Mouse (Mus musculus): ENCODE data around the gene Il2rb. TPM values are rescaled to one million over a fixed set of nuclear protein-coding genes. Genes with fewer than 3 reads are reported as not detected.

Gene Il2rb
- polyA plus RNA-seq, 1 experiment = 12.8 TPM

DNA sequence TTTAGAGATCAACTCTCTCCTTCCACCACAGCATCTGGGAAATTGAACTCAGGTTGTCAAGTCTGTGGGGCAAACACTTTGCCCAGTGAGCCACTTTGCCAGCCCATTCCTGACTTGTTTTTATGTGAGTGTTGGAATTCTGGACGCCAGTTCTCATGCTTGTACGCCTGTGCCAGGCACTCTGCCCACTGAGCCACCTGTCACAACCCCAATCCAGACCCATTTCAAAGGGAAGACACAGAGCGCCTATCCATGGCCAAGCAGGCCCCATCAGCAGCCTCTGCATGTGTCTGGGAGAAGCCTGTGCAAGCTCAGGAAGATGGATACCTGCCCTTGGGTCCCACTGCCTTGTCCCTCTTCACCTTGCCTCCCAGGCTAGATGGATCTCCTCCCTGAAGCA lies 3.8 kb downstream of the Il2rb start:
- WGBS = 76% methylated on average over 3 of the region's 3 CpGs
- no peak for DNase-seq
- TF ChIP-seq CTCF (IDR thresholded peaks at IDR 0.05; ENCODE audit: insufficient read depth, low read length) = no peak
- no peak for TF ChIP-seq POLR2A (IDR thresholded peaks at IDR 0.05; ENCODE audit: borderline replicate concordance, extremely low read depth, low read depth, low read length)
- Histone ChIP-seq H3K4me1 (ENCODE audit: control insufficient read depth, insufficient read depth, low read length) (no peaks in the 10 kb centered on the region), H3K4me3 (replicated peaks; ENCODE audit: extremely low read depth, low read depth, low read length) (no peak overlapping the region)

DNA sequence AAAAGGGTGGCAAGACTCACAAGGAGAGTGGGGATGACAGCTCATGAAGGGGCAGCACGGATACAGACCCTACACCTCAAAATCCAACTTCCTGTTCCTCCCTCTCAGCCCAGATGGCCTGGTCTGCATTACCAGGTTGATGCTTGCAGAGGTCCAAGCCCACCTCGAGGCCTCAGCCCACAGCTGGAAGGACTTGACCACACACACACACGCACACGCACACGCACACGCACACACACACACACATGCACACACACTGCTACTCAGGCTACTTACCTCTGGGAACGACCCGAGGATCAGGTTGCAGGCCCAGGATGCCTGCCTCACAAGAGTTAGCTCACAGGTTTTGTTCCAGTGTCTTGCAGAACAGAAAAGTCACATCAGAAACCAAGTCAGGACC lies 5.2 kb downstream of the Il2rb start:
- WGBS = 64% methylated on average over 8 of the region's 8 CpGs
- DNase-seq = no peak
- no peak overlapping the region for H3K4me3 ChIP-seq (replicated peaks; ENCODE audit: extremely low read depth, low read depth, low read length)
- no peaks in the 10 kb centered on the region for H3K4me1 ChIP-seq (ENCODE audit: control insufficient read depth, insufficient read depth, low read length)
- TF ChIP-seq CTCF (IDR thresholded peaks at IDR 0.05; ENCODE audit: insufficient read depth, low read length) (no peak), POLR2A (IDR thresholded peaks at IDR 0.05; ENCODE audit: borderline replicate concordance, extremely low read depth, low read depth, low read length) (no peak)

DNA sequence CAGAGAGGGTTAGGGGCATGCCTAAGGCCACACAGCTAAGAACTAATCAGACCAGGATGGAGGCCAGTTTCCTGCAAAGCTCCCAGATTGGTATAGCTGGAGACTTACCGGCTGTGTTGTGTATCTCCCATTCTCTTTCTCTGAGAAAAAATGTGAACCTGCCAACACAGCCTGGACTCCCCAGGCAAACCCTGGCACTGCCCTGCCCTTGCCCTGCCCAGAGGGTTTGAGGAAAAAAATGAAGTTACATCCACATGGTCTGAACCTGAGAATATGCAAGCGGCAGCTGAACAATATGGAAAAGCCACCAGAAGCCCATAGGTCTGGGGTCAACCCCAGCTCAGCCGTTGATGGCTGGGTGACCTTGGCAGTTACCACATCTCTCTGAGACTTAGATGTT lies 5.8 kb downstream of the Il2rb start:
- DNase-seq = no peak
- no peak for TF ChIP-seq POLR2A (IDR thresholded peaks at IDR 0.05; ENCODE audit: borderline replicate concordance, extremely low read depth, low read depth, low read length)
- TF ChIP-seq CTCF (IDR thresholded peaks at IDR 0.05; ENCODE audit: insufficient read depth, low read length) = no peak
- Histone ChIP-seq H3K4me3 (replicated peaks; ENCODE audit: extremely low read depth, low read depth, low read length) (no peak overlapping the region), H3K4me1 (ENCODE audit: control insufficient read depth, insufficient read depth, low read length) (no peaks in the 10 kb centered on the region)
- 73% methylated on average over 3 of the region's 3 CpGs for WGBS

DNA sequence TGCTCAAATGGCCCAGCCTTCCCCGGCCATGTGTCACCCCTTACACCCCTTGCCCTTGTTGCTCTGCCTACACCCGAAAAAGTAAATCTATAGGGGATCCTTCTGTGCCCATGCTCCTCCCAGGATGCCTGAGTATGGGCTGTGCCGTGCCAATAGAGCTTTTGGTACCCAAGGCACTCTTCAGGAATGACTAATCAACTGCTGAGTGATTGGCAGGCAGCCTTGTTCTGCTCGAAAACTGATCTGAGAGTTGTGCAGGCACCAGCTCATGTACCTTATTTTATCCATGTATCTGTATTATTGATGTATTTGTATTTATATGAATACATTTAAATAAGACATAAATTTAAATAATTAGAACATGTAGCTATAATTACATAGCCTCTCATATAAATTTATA lies 8.0 kb downstream of the Il2rb start:
- Histone ChIP-seq H3K4me3 (replicated peaks; ENCODE audit: extremely low read depth, low read depth, low read length) (no peak overlapping the region), H3K4me1 (ENCODE audit: control insufficient read depth, insufficient read depth, low read length) (no peaks in the 10 kb centered on the region)
- TF ChIP-seq CTCF (IDR thresholded peaks at IDR 0.05; ENCODE audit: insufficient read depth, low read length) = no peak
- no peak for TF ChIP-seq POLR2A (IDR thresholded peaks at IDR 0.05; ENCODE audit: borderline replicate concordance, extremely low read depth, low read depth, low read length)
- 54% methylated on average over 4 of the region's 4 CpGs for WGBS
- DNase-seq = no peak

DNA sequence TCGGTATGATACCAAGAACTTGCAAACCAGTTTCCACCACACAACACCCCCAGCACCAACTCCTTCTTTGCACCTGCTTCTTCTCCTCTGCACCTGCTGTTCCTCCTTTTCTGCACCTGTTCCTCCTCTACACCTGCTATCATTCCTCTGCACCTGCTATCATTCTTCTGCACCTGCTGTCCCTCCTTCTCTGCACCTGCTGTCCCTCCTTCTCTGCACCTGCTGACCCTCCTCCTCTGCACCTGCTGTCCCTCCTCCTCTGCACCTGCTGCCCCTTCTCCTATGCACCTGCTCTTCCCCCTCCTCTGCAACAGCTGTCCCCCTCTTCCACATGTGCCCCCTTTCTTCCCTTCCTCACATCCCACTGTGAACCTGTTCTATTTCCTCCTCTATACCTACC lies 8.5 kb downstream of the Il2rb start:
- Histone ChIP-seq H3K4me3 (replicated peaks; ENCODE audit: extremely low read depth, low read depth, low read length) (no peak overlapping the region), H3K4me1 (ENCODE audit: control insufficient read depth, insufficient read depth, low read length) (no peaks in the 10 kb centered on the region)
- TF ChIP-seq POLR2A (IDR thresholded peaks at IDR 0.05; ENCODE audit: borderline replicate concordance, extremely low read depth, low read depth, low read length) = no peak
- TF ChIP-seq CTCF (IDR thresholded peaks at IDR 0.05; ENCODE audit: insufficient read depth, low read length) = no peak
- 96% methylated on average over 1 of the region's 1 CpGs for WGBS
- no peak for DNase-seq

DNA sequence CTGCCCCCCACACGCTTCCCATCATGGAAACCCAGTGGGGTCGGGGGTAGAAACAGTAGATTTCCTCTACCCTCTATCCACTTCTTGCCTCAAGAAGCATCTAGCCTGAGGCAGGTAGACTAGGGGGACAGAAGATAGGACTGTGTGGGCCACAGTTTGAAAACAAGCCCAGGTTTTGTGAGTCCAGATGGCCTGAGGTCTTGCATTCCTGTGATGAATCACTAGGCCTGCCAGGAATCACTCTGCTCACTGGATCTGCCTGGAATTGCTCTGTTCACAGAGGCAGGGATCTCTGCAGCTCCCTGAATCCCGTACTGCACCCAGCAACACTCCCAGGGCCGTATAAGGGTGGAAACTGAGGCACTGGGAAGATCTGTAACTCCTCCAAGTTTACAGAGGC lies 11.8 kb downstream of the Il2rb start:
- TF ChIP-seq CTCF (IDR thresholded peaks at IDR 0.05; ENCODE audit: insufficient read depth, low read length) = no peak
- no peak for TF ChIP-seq POLR2A (IDR thresholded peaks at IDR 0.05; ENCODE audit: borderline replicate concordance, extremely low read depth, low read depth, low read length)
- Histone ChIP-seq H3K4me1 (ENCODE audit: control insufficient read depth, insufficient read depth, low read length) (no peaks in the 10 kb centered on the region), H3K4me3 (replicated peaks; ENCODE audit: extremely low read depth, low read depth, low read length) (no peak overlapping the region)
- DNase-seq = no peak
- WGBS = 80% methylated on average over 4 of the region's 4 CpGs

DNA sequence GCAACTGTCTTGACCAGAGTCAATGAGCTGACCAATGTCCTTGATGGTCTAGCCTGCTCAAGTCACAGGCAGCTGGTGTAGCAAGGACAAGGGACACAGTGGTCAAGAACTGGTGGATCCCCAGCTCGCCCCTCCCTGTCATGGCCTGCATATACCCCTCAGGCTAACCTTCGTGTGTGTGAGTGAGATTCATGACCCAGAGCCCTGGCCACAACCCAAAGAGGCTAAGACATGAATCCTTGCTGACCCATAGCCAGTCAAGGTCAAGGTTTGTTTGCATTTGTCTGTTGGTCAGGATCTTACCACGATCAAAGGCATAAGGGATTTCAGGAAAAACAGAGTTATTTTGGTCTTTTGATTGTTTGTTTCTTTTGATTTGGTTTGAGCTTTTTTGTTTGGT lies 12.6 kb downstream of the Il2rb start:
- DNase-seq = no peak
- TF ChIP-seq POLR2A (IDR thresholded peaks at IDR 0.05; ENCODE audit: borderline replicate concordance, extremely low read depth, low read depth, low read length) = no peak
- TF ChIP-seq CTCF (IDR thresholded peaks at IDR 0.05; ENCODE audit: insufficient read depth, low read length) = no peak
- WGBS = 56% methylated on average over 3 of the region's 3 CpGs
- Histone ChIP-seq H3K4me1 (ENCODE audit: control insufficient read depth, insufficient read depth, low read length) (no peaks in the 10 kb centered on the region), H3K4me3 (replicated peaks; ENCODE audit: extremely low read depth, low read depth, low read length) (no peak overlapping the region)

DNA sequence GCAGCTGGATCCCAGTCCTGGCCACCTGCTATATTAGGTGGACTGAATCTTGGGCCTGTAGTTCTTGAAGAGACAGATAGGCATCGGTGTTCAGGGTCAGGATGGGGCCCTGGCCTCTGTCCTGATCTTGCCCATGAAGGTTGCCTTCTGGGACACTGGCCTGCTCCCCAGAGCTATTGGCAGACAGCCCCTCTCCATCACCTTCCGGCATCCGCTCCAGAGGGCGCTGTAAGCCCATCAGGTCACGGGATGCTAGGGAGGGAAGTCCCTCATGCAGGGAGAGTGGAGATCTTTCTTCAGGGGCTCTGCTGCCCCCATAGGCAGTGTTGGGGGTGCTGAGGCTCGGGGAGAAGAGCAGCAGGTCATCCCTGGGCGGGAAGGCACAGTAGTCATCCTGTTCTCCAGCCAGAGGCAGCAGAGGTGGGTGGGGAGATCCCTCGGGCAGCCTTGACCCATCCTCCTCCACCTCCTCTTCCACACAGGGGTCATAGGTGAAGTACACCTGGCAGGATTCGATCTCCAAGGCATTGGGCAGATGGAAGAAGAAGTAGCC lies 13.5 kb downstream of the Il2rb start:
- DNase-seq = no peak
- H3K4me3 ChIP-seq (replicated peaks; ENCODE audit: extremely low read depth, low read depth, low read length) = no peak overlapping the region
- TF ChIP-seq CTCF (IDR thresholded peaks at IDR 0.05; ENCODE audit: insufficient read depth, low read length) = no peak
- no peak for TF ChIP-seq POLR2A (IDR thresholded peaks at IDR 0.05; ENCODE audit: borderline replicate concordance, extremely low read depth, low read depth, low read length)
- 44% methylated on average over 9 of the region's 9 CpGs for WGBS
- no peaks in the 10 kb centered on the region for H3K4me1 ChIP-seq (ENCODE audit: control insufficient read depth, insufficient read depth, low read length)

DNA sequence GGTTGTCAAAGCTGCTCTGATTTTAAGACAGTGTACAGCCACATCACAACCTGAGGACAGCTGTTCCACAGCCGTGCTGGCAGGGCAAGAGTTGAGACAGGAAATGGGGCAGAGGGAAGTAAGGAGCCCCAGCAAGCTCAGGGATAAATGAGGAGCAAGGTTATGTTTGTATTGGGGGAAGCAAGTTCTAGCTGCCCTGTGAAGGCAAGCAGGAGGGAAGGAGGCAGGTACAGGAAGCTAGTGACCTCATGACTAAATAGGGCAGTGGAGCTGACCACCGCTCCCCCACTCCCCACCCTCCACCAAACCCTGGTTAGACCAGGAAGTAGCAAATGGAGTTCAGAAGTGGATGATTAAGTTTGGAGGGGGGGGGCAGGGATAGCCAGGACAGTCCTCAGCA lies 14.1 kb downstream of the Il2rb start:
- H3K4me1 ChIP-seq (ENCODE audit: control insufficient read depth, insufficient read depth, low read length) = no peaks in the 10 kb centered on the region
- TF ChIP-seq CTCF (IDR thresholded peaks at IDR 0.05; ENCODE audit: insufficient read depth, low read length) (no peak), POLR2A (IDR thresholded peaks at IDR 0.05; ENCODE audit: borderline replicate concordance, extremely low read depth, low read depth, low read length) (no peak)
- no peak for DNase-seq
- H3K4me3 ChIP-seq (replicated peaks; ENCODE audit: extremely low read depth, low read depth, low read length) = no peak overlapping the region
- WGBS = 27% methylated on average over 2 of the region's 2 CpGs

DNA sequence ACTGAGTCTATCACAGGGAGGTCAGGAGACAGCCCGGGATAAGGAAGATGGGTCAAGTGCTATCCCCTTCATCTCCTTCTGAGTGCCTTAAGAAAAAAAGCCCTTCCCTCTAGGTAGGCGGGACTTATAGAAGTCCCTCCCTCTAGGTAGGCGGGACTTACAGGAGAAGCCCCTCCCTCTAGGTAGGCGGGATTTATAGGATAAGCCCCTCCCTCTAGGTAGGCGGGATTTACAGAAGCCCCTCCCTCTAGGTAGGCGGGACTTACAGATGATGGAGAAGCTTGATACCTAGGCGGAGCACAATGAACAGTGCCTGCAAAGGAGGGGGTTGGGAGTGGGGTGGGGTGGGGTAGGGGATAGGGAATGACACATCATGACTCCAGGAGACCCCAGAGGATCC lies 15.0 kb downstream of the Il2rb start:
- 72% methylated on average over 7 of the region's 7 CpGs for WGBS
- DNase-seq = no peak
- Histone ChIP-seq H3K4me3 (replicated peaks; ENCODE audit: extremely low read depth, low read depth, low read length) (no peak overlapping the region), H3K4me1 (ENCODE audit: control insufficient read depth, insufficient read depth, low read length) (no peaks in the 10 kb centered on the region)
- no peak for TF ChIP-seq CTCF (IDR thresholded peaks at IDR 0.05; ENCODE audit: insufficient read depth, low read length)
- TF ChIP-seq POLR2A (IDR thresholded peaks at IDR 0.05; ENCODE audit: borderline replicate concordance, extremely low read depth, low read depth, low read length) = no peak

All from lung, adult 2 months (tissue).